Mouse (Mus musculus): ENCODE measurements around the gene Gramd4. TPM values are rescaled to one million over a fixed set of nuclear protein-coding genes. Genes with fewer than 3 reads are reported as not detected.

Gramd4 gene
- polyA plus RNA-seq, 1 experiment = 15.0 TPM

- Histone ChIP-seq H3K27me3 (ENCODE audit: control insufficient read depth, insufficient read depth, insufficient read length) (no peaks in the 10 kb centered on the region), H3K36me3 (ENCODE audit: control insufficient read depth, insufficient read depth) (peaks cover 11% of the 10 kb centered on the region), H3ac (ENCODE audit: control insufficient read depth, insufficient read length) (no peak overlapping the region), H3K4me3 (no peak overlapping the region), H3K4me2 (ENCODE audit: low read depth) (no peak overlapping the region), H3K79me2 (ENCODE audit: control insufficient read depth, insufficient read depth) (peaks cover 30% of the 10 kb centered on the region)
- TF ChIP-seq MYOD1 (IDR thresholded peaks at IDR 0.05; ENCODE audit: control insufficient read depth in 1 of 3, insufficient read length in 2 of 3, low read depth in 2 of 3) = peak in 1 of 3 experiments; percentile 2
- no peak for TF ChIP-seq CEBPB (IDR thresholded peaks at IDR 0.05; ENCODE audit: insufficient read depth, poor library complexity, severe bottlenecking)
- TF ChIP-seq MAX (IDR thresholded peaks at IDR 0.05; ENCODE audit: low read depth) = no peak
- TF ChIP-seq USF1 (IDR thresholded peaks at IDR 0.05; ENCODE audit: low read depth) = no peak
- TF ChIP-seq E2F4 (IDR thresholded peaks at IDR 0.05; ENCODE audit: insufficient read depth) = no peak
- TF ChIP-seq REST (IDR thresholded peaks at IDR 0.05; ENCODE audit: insufficient read depth, insufficient read length) = no peak
- TF ChIP-seq MYOG (IDR thresholded peaks at IDR 0.05; ENCODE audit: control insufficient read depth in 1 of 3, insufficient read depth in 1 of 3, insufficient read length in 2 of 3, low read depth in 2 of 3) = no peak
- TF ChIP-seq TCF3 (IDR thresholded peaks at IDR 0.05; ENCODE audit: insufficient read length, low read depth) = no peak
Observed at GRCm38 (mm10) chr15:86091201-86091997, 33.9 kb downstream of the Gramd4 start.

- Histone ChIP-seq H3K27me3 (ENCODE audit: control insufficient read depth, insufficient read depth, insufficient read length) (no peaks in the 10 kb centered on the region), H3ac (ENCODE audit: control insufficient read depth, insufficient read length) (no peak overlapping the region), H3K4me3 (no peak overlapping the region), H3K79me2 (ENCODE audit: control insufficient read depth, insufficient read depth) (peaks cover 25% of the 10 kb centered on the region), H3K4me2 (ENCODE audit: low read depth) (no peak overlapping the region), H3K36me3 (ENCODE audit: control insufficient read depth, insufficient read depth) (peaks cover 11% of the 10 kb centered on the region)
- TF ChIP-seq TCF3 (IDR thresholded peaks at IDR 0.05; ENCODE audit: insufficient read length, low read depth) (no peak), REST (IDR thresholded peaks at IDR 0.05; ENCODE audit: insufficient read depth, insufficient read length) (no peak), MAX (IDR thresholded peaks at IDR 0.05; ENCODE audit: low read depth) (no peak), POLR2AphosphoS2 (IDR thresholded peaks at IDR 0.05; ENCODE audit: insufficient read length, low read depth) (no peak), SRF (IDR thresholded peaks at IDR 0.05; ENCODE audit: control insufficient read depth, insufficient read length, low read depth) (no peak), CEBPB (IDR thresholded peaks at IDR 0.05; ENCODE audit: insufficient read depth, poor library complexity, severe bottlenecking) (no peak), POLR2A (IDR thresholded peaks at IDR 0.05; ENCODE audit: insufficient read length, low read depth) (no peak), MYOD1 (IDR thresholded peaks at IDR 0.05; ENCODE audit: control insufficient read depth in 1 of 3, insufficient read length in 2 of 3, low read depth in 2 of 3) (no peak), USF1 (IDR thresholded peaks at IDR 0.05; ENCODE audit: low read depth) (no peak), MYOG (IDR thresholded peaks at IDR 0.05; ENCODE audit: control insufficient read depth in 1 of 3, insufficient read depth in 1 of 3, insufficient read length in 2 of 3, low read depth in 2 of 3) (no peak), E2F4 (IDR thresholded peaks at IDR 0.05; ENCODE audit: insufficient read depth) (no peak)
Observed at GRCm38 (mm10) chr15:86091998-86092670, 34.6 kb downstream of the Gramd4 start.

- peaks cover 11% of the 10 kb centered on the region for H3K36me3 ChIP-seq (ENCODE audit: control insufficient read depth, insufficient read depth)
- no peak overlapping the region for H3ac ChIP-seq (ENCODE audit: control insufficient read depth, insufficient read length)
- peaks cover 25% of the 10 kb centered on the region for H3K79me2 ChIP-seq (ENCODE audit: control insufficient read depth, insufficient read depth)
- H3K27me3 ChIP-seq (ENCODE audit: control insufficient read depth, insufficient read depth, insufficient read length) = no peaks in the 10 kb centered on the region
- H3K4me2 ChIP-seq (ENCODE audit: low read depth) = no peak overlapping the region
- TF ChIP-seq CEBPB (IDR thresholded peaks at IDR 0.05; ENCODE audit: insufficient read depth, poor library complexity, severe bottlenecking) (no peak), TCF12 (IDR thresholded peaks at IDR 0.05; ENCODE audit: insufficient read depth, poor library complexity, severe bottlenecking) (no peak), MYOD1 (IDR thresholded peaks at IDR 0.05; ENCODE audit: control insufficient read depth in 1 of 3, insufficient read length in 2 of 3, low read depth in 2 of 3) (no peak), REST (IDR thresholded peaks at IDR 0.05; ENCODE audit: insufficient read depth, insufficient read length) (no peak)
- H3K4me3 ChIP-seq = no peak overlapping the region
Observed at GRCm38 (mm10) chr15:86093236-86093635, 35.7 kb downstream of the Gramd4 start.

GRCm38 (mm10) chr15:86094324-86095121 is 37.0 kb downstream of the Gramd4 start:
- Histone ChIP-seq H3K79me2 (ENCODE audit: control insufficient read depth, insufficient read depth) (peaks cover 22% of the 10 kb centered on the region), H3K4me3 (no peak overlapping the region), H3ac (ENCODE audit: control insufficient read depth, insufficient read length) (no peak overlapping the region), H3K4me2 (ENCODE audit: low read depth) (no peak overlapping the region), H3K36me3 (ENCODE audit: control insufficient read depth, insufficient read depth) (peaks cover 11% of the 10 kb centered on the region), H3K27me3 (ENCODE audit: control insufficient read depth, insufficient read depth, insufficient read length) (no peaks in the 10 kb centered on the region)
- TF ChIP-seq REST (IDR thresholded peaks at IDR 0.05; ENCODE audit: insufficient read depth, insufficient read length) (no peak), MYOG (IDR thresholded peaks at IDR 0.05; ENCODE audit: control insufficient read depth in 1 of 3, insufficient read depth in 1 of 3, insufficient read length in 2 of 3, low read depth in 2 of 3) (no peak), POLR2AphosphoS2 (IDR thresholded peaks at IDR 0.05; ENCODE audit: insufficient read length, low read depth) (no peak), POLR2A (IDR thresholded peaks at IDR 0.05; ENCODE audit: insufficient read length, low read depth) (no peak), TCF12 (IDR thresholded peaks at IDR 0.05; ENCODE audit: insufficient read depth, poor library complexity, severe bottlenecking) (no peak), MYOD1 (IDR thresholded peaks at IDR 0.05; ENCODE audit: control insufficient read depth in 1 of 3, insufficient read length in 2 of 3, low read depth in 2 of 3) (no peak), E2F4 (IDR thresholded peaks at IDR 0.05; ENCODE audit: insufficient read depth) (no peak), CEBPB (IDR thresholded peaks at IDR 0.05; ENCODE audit: insufficient read depth, poor library complexity, severe bottlenecking) (no peak), USF1 (IDR thresholded peaks at IDR 0.05; ENCODE audit: low read depth) (no peak), MAX (IDR thresholded peaks at IDR 0.05; ENCODE audit: low read depth) (no peak), SRF (IDR thresholded peaks at IDR 0.05; ENCODE audit: control insufficient read depth, insufficient read length, low read depth) (no peak), TCF3 (IDR thresholded peaks at IDR 0.05; ENCODE audit: insufficient read length, low read depth) (no peak)

Measured in myocyte (in vitro differentiated cells).